Mouse (Mus musculus) hindbrain, embryonic 15.5 days (tissue): ENCODE data around the gene Car11. TPM values are rescaled to one million over a fixed set of nuclear protein-coding genes. Genes with fewer than 3 reads are reported as not detected.

Source experiments
- ATAC-seq: fragments of 200-750 bp; cut with Nextera tagmentation; 2 replicates; pipeline ENCODE4 v1.8.0; 2017; ENCODE audit warnings: low read depth, moderate number of reproducible peaks, moderate TSS enrichment; ENCODE audit not compliant: low FRiP score
- H3K27ac ChIP-seq: fragments of 300-500 bp; sonication (generic); replicated peaks from 2 replicates; pipeline ENCODE4 v1.5.1; 2015; ENCODE audit warnings: mild to moderate bottlenecking, inconsistent platforms
- H3K27me3 ChIP-seq: fragments of 300-500 bp; sonication (generic); 2 replicates; pipeline ENCODE4 v1.6.1; 2015; ENCODE audit warnings: control low read depth, inconsistent platforms
- H3K36me3 ChIP-seq: fragments of 300-500 bp; sonication (generic); 2 replicates; pipeline ENCODE4 v1.6.1; 2015; ENCODE audit warnings: control low read depth, inconsistent platforms
- H3K4me1 ChIP-seq: fragments of 300-500 bp; sonication (generic); replicated peaks from 2 replicates; pipeline ENCODE4 v1.6.1; 2015; ENCODE audit warnings: control low read depth, inconsistent platforms
- H3K4me2 ChIP-seq: fragments of 300-500 bp; sonication (generic); 2 replicates; pipeline ENCODE4 v1.6.1; 2015; ENCODE audit warnings: moderate library complexity, mild to moderate bottlenecking, inconsistent platforms
- H3K4me3 ChIP-seq: fragments of 300-500 bp; sonication (generic); 2 replicates; pipeline ENCODE4 v1.5.1; 2015; ENCODE audit warnings: mild to moderate bottlenecking, inconsistent platforms
- H3K9ac ChIP-seq: fragments of 300-500 bp; sonication (generic); 2 replicates; pipeline ENCODE4 v1.6.1; 2015; ENCODE audit warnings: inconsistent platforms
- H3K9me3 ChIP-seq: fragments of 300-500 bp; sonication (generic); 2 replicates; pipeline ENCODE4 v1.6.1; 2016; ENCODE audit warnings: control low read depth, inconsistent platforms
- WGBS: fragments of 180-500 bp; shearing (Covaris S2); methylation state at CpG from one replicate; pipeline ENCODE4 v1.1.7; 2015; 5-methylcytosine and 5-hydroxymethylcytosine counted together
- polyA plus RNA-seq: library from polyadenylated mRNA; unstranded; fragments of >200 nt; fragmentation: Nextera tagmentation; extraction: Ambion mirVana; gene quantifications from 2 replicates; pipeline ENCODE4 v1.2.1, GENCODE M21; 2015

The Car11 gene
- polyA plus RNA-seq, 1 experiment from 2014 or later = 67.3 TPM

DNA sequence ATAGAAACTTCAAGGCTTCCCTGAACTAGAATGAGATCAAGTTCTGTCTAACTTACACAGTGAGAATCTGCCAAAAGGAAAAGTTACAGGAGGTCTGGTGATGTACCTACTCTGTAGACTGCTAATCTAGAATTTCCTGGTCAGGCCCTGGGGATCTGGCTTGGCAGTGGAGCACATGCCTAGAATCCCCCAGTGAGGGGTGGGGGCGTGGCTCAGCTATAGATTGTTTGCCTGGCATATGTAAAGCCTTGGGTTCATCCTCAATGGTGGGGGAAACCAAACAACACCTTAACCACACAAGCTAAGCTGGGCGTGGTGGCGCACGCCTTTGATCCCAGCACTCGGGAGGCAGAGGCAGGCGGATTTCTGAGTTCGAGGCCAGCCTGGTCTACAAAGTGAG, 1.7 kb upstream of the Car11 start:
- H3K27ac ChIP-seq = no peak overlapping the region
- 80% methylated on average over 7 of the region's 7 CpGs for WGBS
- peaks cover 32% of the 10 kb centered on the region for H3K4me1 ChIP-seq
- H3K36me3 ChIP-seq = no peaks in the 10 kb centered on the region
- no peak overlapping the region for H3K9ac ChIP-seq
- no peak overlapping the region for H3K4me3 ChIP-seq
- no peaks in the 10 kb centered on the region for H3K27me3 ChIP-seq
- ATAC-seq = no peak
- H3K4me2 ChIP-seq = no peak overlapping the region
- H3K9me3 ChIP-seq = no peaks in the 10 kb centered on the region

DNA sequence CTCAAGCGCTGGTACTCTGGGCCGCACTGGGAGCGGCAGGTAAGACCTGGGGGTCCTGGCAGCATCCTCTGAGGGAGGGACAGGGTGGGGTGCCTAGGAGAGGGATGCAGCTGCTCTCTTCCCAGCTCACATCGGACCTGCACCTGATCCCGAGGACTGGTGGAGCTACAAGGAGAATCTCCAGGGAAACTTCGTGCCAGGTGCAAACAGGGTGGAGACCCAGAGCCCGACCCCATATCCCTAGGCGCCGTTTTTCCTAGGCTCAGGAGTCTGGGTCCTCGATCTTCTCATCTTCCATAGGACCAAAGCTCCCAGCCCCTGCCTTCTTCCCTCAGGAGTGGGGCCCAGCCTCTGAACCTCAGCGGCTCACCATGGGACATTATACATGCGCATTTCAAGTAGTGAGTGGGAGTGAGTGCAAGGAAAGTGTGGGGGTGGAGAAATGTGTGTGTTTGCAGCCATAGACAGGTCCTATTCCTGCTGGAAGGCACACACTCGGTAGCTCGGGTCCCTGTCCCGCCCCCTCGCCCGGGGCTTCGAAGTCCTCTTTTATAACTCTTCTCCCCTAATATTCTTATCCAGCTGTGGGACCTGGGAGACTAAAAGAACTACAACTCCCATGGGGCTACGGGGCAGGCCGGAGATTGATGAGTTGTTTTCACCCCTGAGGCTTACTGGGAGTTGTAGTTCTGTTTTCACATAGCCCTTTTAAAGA, 815 bp downstream of the Car11 start:
- peak overlapping the region; percentile 74 for H3K9ac ChIP-seq
- peak overlapping the region; percentile 88 for H3K27ac ChIP-seq
- no peaks in the 10 kb centered on the region for H3K27me3 ChIP-seq
- H3K9me3 ChIP-seq = no peaks in the 10 kb centered on the region
- peaks cover 52% of the 10 kb centered on the region for H3K4me1 ChIP-seq
- ATAC-seq = no peak
- WGBS = under 1% methylated on average over 19 of the region's 20 CpGs
- H3K4me3 ChIP-seq = peak overlapping the region; percentile 53
- H3K4me2 ChIP-seq = peak overlapping the region; percentile 95
- H3K36me3 ChIP-seq = no peaks in the 10 kb centered on the region

DNA sequence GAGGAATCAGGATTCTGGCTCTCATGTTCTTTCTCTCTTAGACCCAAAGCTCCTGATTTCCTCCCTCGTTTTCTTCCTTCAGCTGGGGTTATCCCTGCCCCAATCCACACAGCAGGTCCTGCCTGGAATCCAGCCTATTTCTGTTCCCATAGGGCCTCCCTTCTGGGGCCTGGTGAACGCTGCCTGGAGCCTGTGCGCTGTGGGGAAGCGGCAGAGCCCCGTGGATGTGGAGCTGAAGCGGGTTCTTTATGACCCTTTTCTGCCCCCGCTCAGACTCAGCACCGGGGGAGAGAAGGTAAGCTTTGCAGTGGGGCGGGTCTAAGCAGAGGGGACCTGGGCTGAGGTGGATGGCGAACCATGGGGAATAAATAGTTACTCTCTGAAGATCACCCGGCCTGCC, 1.4 kb downstream of the Car11 start:
- no peaks in the 10 kb centered on the region for H3K36me3 ChIP-seq
- peak overlapping the region; percentile 88 for H3K27ac ChIP-seq
- H3K4me1 ChIP-seq = peaks cover 58% of the 10 kb centered on the region
- peak overlapping the region; percentile 95 for H3K4me2 ChIP-seq
- peak overlapping the region; percentile 53 for H3K4me3 ChIP-seq
- ATAC-seq = no peak
- no peaks in the 10 kb centered on the region for H3K27me3 ChIP-seq
- H3K9ac ChIP-seq = peak overlapping the region; percentile 45
- WGBS = 28% methylated on average over 11 of the region's 11 CpGs
- H3K9me3 ChIP-seq = no peaks in the 10 kb centered on the region

DNA sequence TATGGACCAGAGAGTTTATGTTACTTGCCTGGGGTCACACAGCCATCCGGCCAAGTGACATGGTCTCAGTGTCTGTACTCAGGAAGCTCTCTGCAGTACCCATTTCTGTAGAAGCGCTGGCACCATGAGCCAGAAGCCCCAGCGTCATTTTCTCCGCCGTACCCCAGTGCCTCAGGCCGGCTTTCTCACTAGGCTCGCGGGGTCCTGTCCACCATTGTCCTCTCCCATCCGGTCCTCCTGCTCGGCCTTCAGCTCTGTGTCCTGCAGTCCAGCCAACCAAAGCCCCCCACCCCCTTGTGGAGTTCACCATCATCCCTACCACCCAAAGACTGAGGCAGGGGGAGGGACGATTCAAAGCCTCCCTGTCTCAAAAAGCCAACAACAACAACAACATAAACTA, 2.0 kb downstream of the Car11 start:
- Histone ChIP-seq H3K9me3 (no peaks in the 10 kb centered on the region), H3K4me2 (peak overlapping the region; percentile 95), H3K36me3 (no peaks in the 10 kb centered on the region), H3K4me1 (peaks cover 63% of the 10 kb centered on the region), H3K4me3 (peak overlapping the region; percentile 53; the same call in 1 of the 2 replicates), H3K27ac (no peak overlapping the region), H3K9ac (no peak overlapping the region), H3K27me3 (no peaks in the 10 kb centered on the region)
- 88% methylated on average over 11 of the region's 11 CpGs for WGBS
- no peak for ATAC-seq

DNA sequence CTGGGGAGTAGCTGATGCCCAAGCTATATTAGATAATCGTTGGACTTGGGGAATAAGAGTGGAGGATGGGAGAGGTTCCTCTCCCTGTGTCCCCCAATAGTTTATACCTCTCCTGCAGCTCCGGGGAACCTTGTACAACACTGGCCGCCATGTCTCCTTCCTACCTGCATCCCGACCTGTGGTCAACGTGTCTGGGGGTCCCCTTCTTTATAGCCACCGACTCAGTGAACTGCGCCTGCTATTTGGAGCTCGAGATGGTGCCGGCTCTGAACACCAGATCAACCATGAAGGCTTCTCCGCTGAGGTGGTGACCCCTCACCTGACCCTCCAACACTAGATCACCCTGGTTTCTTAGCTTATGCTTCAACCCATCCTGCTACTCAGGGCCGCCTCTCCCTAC, 2.7 kb downstream of the Car11 start:
- peaks cover 71% of the 10 kb centered on the region for H3K4me1 ChIP-seq
- H3K36me3 ChIP-seq = no peaks in the 10 kb centered on the region
- ATAC-seq = no peak
- H3K9ac ChIP-seq = no peak overlapping the region
- H3K4me2 ChIP-seq = 0 out of 2 replicates have a peak overlapping the region, but pooled peaks have one; percentile 98
- H3K9me3 ChIP-seq = no peaks in the 10 kb centered on the region
- WGBS = 91% methylated on average over 11 of the region's 11 CpGs
- H3K4me3 ChIP-seq = no peak overlapping the region
- H3K27me3 ChIP-seq = no peaks in the 10 kb centered on the region
- no peak overlapping the region for H3K27ac ChIP-seq

DNA sequence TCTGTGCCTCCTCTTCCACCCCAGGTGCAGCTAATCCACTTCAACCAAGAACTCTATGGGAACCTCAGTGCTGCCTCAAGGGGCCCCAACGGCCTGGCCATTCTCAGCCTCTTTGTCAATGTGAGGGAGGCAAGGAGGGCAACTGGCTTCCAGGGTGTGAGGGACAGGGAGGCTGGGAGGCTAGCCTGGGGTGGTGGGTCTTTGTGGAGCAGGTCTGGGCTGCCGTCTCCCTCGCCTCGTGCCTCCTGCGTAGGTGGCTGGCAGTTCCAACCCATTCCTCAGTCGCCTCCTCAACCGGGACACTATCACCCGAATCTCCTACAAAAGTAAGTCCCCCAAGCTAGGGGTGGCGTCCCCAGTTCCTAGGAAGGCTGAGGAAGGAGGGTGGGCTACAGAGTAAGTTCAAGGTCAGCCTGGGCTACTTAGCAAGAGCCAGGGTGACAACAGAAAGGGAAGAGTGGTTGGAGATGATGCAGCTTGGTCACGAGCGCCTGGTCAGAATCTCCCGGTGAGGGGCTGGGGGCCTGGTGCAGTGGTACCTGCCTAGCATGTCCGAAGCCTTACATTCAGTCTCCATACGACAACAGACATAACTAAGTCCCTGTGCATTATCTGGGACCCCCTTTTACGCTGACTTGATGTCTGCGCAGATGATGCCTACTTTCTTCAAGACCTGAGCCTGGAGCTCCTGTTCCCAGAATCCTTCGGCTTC, 3.3 kb downstream of the Car11 start:
- no peaks in the 10 kb centered on the region for H3K27me3 ChIP-seq
- no peak for ATAC-seq
- no peak overlapping the region for H3K9ac ChIP-seq
- 93% methylated on average over 17 of the region's 17 CpGs for WGBS
- peak overlapping the region; percentile 98 for H3K4me2 ChIP-seq
- H3K4me3 ChIP-seq = peak overlapping the region; percentile 61
- H3K4me1 ChIP-seq = peaks cover 77% of the 10 kb centered on the region
- no peaks in the 10 kb centered on the region for H3K36me3 ChIP-seq
- no peaks in the 10 kb centered on the region for H3K9me3 ChIP-seq
- H3K27ac ChIP-seq = peak overlapping the region; percentile 89

DNA sequence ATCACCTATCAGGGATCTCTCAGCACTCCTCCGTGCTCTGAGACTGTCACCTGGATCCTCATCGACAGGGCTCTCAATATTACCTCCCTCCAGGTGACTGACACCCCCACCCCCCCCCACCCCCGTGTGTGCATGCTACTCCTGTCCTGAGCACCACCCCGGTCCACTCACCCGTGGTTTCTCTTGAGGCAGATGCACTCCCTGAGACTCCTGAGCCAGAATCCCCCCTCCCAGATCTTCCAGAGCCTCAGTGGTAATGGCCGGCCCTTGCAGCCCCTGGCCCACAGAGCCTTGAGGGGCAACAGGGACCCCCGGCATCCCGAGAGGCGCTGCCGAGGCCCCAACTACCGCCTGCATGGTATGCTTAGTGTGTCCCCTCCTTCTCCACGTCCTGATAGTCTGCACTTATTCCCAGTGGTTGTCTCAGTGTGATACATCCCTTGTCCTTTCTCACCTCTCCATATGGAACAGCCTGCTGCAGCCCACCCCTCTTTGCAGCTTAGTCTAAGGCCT, 3.9 kb downstream of the Car11 start:
- ATAC-seq = no peak; the same call in 1 of the 2 replicates
- Histone ChIP-seq H3K9me3 (no peaks in the 10 kb centered on the region), H3K27ac (peak overlapping the region; percentile 89), H3K36me3 (no peaks in the 10 kb centered on the region), H3K4me1 (peaks cover 83% of the 10 kb centered on the region), H3K9ac (peak overlapping the region; percentile 44), H3K27me3 (no peaks in the 10 kb centered on the region), H3K4me3 (peak overlapping the region; percentile 61), H3K4me2 (peak overlapping the region; percentile 98)
- WGBS = 27% methylated on average over 12 of the region's 12 CpGs

DNA sequence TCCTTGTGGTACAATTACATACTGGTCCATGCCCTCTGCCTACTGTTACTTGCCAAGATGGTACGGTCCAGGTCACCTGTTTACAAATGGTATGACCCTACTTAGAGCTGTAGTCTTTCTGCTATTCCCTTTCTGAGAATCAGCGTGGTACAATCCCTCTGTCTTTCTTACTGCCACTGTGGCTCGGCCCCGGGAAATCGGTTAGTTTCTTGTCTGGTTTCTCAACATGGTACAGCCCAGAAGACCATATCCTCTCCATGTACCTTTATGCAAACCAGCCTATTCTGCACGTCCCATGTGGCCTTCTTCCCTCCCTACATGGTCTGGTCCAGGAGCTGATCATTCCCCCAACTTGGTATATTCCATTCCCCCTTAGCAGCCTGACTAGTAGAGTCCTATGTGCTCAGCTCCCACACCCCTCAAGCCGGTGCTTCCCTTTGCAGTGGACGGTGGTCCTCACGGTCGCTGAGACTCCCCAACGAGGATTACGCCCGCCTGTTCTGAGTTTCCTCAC, 4.5 kb downstream of the Car11 start:
- Histone ChIP-seq H3K27ac (peak overlapping the region; percentile 89), H3K27me3 (no peaks in the 10 kb centered on the region), H3K4me2 (peak overlapping the region; percentile 98), H3K36me3 (no peaks in the 10 kb centered on the region), H3K4me1 (peaks cover 87% of the 10 kb centered on the region), H3K4me3 (peak overlapping the region; percentile 61), H3K9ac (peak overlapping the region; percentile 44), H3K9me3 (no peaks in the 10 kb centered on the region)
- peak; percentile 37 for ATAC-seq
- WGBS = 0% methylated on average over 13 of the region's 13 CpGs

DNA sequence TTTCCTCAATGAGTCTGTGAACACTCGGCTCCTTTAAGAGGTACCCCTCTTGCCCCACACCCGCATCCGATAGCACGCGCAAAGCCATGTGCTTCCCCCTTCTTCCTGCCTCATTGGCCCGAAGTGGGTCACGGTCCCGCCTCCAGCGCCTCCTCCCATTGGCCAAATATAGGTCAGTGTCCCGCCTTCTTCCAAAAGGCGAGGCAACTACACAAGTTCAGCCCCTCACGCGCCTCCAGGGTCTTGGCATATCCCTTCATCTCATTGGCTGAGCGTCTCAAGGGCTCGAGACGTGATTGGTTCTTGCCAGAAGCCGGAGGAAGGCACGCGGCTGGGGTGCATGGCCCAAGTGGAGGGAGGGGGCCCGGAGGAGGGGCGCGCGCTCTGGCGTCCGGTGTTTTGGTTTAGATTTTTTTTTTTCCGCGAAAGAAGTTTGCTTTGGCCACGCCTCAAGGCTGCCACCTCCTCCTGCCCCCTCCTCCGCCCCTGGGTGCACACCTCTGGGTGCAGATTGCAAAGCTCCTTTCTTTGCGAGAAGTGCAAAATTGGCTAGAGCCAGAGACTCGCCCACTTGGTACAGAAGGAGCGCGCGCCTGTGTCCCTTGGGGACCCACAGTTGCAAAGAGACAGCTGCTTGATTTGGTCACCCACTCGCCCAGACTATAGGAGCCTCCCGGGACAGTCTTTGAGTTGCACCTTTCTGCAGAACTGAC, 5.2 kb downstream of the Car11 start, which contains the start of gene Dbp:
Gene Dbp, plus strand, starts transcription at position 359 of the 713 bp plus-strand sequence.
- H3K4me2 ChIP-seq = peak within 1 kb of the TSS; percentile 98
- peaks cover 89% of the 10 kb centered on the region for H3K4me1 ChIP-seq
- H3K36me3 ChIP-seq = no peaks in the 10 kb centered on the region
- peak within 1 kb of the TSS; percentile 61 for H3K4me3 ChIP-seq
- ATAC-seq = peak; percentile 88
- peak within 1 kb of the TSS; percentile 89 for H3K27ac ChIP-seq
- no peaks in the 10 kb centered on the region for H3K9me3 ChIP-seq
- under 1% methylated on average over 36 of the region's 36 CpGs for WGBS
- peak within 1 kb of the TSS; percentile 77 for H3K9ac ChIP-seq
- H3K27me3 ChIP-seq = no peaks in the 10 kb centered on the region

DNA sequence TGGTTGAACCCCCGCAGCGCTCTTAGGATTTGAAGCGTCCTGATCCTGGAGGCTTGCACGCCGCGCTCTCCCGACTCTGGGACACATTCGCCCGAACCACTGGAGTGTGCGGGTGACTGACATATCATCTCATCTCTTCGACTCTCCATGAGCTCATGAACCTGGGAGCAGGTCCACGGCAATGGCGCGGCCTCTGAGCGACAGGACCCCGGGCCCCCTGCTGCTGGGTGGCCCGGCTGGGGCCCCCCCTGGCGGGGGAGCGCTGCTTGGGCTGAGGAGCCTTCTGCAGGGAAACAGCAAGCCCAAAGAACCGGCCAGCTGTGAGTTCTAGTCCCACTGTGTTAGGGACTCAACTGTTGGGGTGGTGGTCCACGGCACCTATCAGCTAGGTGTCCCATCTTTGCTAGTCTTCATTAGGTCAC, 5.8 kb downstream of the Car11 start:
- Histone ChIP-seq H3K9me3 (no peaks in the 10 kb centered on the region), H3K27me3 (no peaks in the 10 kb centered on the region), H3K36me3 (peaks cover 4% of the 10 kb centered on the region), H3K27ac (peak overlapping the region; percentile 67), H3K4me3 (peak overlapping the region; percentile 61), H3K9ac (peak overlapping the region; percentile 77), H3K4me2 (peak overlapping the region; percentile 98), H3K4me1 (peaks cover 87% of the 10 kb centered on the region)
- 1% methylated on average over 21 of the region's 21 CpGs for WGBS
- ATAC-seq = no peak

DNA sequence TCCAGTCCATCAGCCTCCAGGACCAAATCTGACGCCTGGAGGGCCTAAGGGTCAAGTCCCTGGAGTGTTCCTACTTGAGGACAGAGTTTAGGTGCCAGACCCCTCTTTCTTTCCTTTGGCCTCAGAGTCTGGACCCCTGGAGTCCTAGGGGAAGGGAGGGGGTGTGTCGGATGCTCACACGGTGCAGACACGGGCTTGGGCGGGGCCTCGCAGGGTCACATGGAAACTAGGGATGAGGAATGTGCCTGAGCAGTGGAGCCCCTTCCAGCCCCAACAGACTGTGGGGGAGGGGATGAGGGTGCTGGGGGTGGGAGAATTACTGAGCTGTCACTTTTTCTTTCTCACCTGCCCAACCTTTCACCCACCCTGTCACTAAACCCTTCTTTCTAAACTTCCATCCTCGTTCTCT, 6.2 kb downstream of the Car11 start:
- Histone ChIP-seq H3K9me3 (no peaks in the 10 kb centered on the region), H3K4me3 (peak overlapping the region; percentile 61), H3K36me3 (peaks cover 8% of the 10 kb centered on the region), H3K27ac (peak overlapping the region; percentile 73; the same call in 1 of the 2 replicates), H3K4me2 (peak overlapping the region; percentile 98), H3K27me3 (no peaks in the 10 kb centered on the region), H3K4me1 (peaks cover 86% of the 10 kb centered on the region), H3K9ac (peak overlapping the region; percentile 77)
- ATAC-seq = no peak
- under 1% methylated on average over 7 of the region's 7 CpGs for WGBS
